Mouse (Mus musculus): ENCODE measurements at regions not wholly inside any gene's neighbourhood (a gene's known extent, or its start where the extent isn't known, plus 50 kb on each side); places are given as distances from the start of the nearest gene placed in this dataset.

- DNase-seq (ENCODE audit: extremely low spot score in 1 of 2, low spot score in 1 of 2) = peak; percentile 3 to 52
Measured at GRCm38 (mm10) chr17:77096836-77097235, 1103.2 kb upstream of the Crim1 start.

GRCm38 (mm10) chr17:77099040-77099589 lies 1100.9 kb upstream of the Crim1 start:
- DNase-seq (ENCODE audit: extremely low spot score in 1 of 2, low spot score in 1 of 2) = no peak

GRCm38 (mm10) chr17:77115931-77116330 lies 1084.1 kb upstream of the Crim1 start:
- DNase-seq (ENCODE audit: extremely low spot score in 1 of 2, low spot score in 1 of 2) = no peak

GRCm38 (mm10) chr17:77116972-77117371 lies 1083.1 kb upstream of the Crim1 start:
- DNase-seq (ENCODE audit: extremely low spot score in 1 of 2, low spot score in 1 of 2) = no peak

- DNase-seq (ENCODE audit: extremely low spot score in 1 of 2, low spot score in 1 of 2) = no peak
Measured at GRCm38 (mm10) chr17:77118481-77118880, 1081.6 kb upstream of the Crim1 start.

- no peak for DNase-seq (ENCODE audit: extremely low spot score in 1 of 2, low spot score in 1 of 2)
Measured at GRCm38 (mm10) chr17:77127011-77127410, 1073.0 kb upstream of the Crim1 start.

Measured in frontal cortex, adult 2 months (tissue).